In genomic region chr15:23385816-23386215, GRCm38 (mm10) we compare ENCODE assay signal across 26 mouse cellular contexts.
"Had no signal": no experiment of that assay in that cellular context is flagged by ENCODE, and none has a peak within 500 bp of the region (broad histone marks: within the 10 kb centered on the region; RNA-seq: fewer than 3 reads in every experiment).

No protein-coding gene starts in this region.

- DNase-seq: gastrocnemius, adult 2 months; gastrocnemius, postnatal 10 days; gastrocnemius, postnatal 25 days; heart, adult 18-20 months; heart, postnatal 10 days; heart, postnatal 4 days; kidney, adult 8-10 months; kidney, postnatal 25 days; kidney, postnatal 4 days; liver; liver, embryonic 13.5 days had no signal

- H3K9ac ChIP-seq: heart, embryonic 12.5 days; hindbrain, embryonic 13.5 days; hindbrain, embryonic 15.5 days; intestine, embryonic 15.5 days; limb, embryonic 12.5 days; liver, embryonic 13.5 days; liver, embryonic 15.5 days had no signal

- ATAC-seq: forebrain, embryonic 16.5 days; inflammation-experienced regulatory T-cells, adult 6 months; intestine, embryonic 15.5 days; intestine, postnatal 0 days had no signal

- H3K27me3 ChIP-seq: heart, embryonic 12.5 days; hindbrain, embryonic 13.5 days; hindbrain, embryonic 15.5 days; intestine, embryonic 15.5 days; limb, embryonic 12.5 days; liver, embryonic 13.5 days; liver, embryonic 15.5 days had no signal

- H3K36me3 ChIP-seq: heart, embryonic 10.5 days; heart, embryonic 12.5 days; hindbrain, embryonic 10.5 days; hindbrain, embryonic 13.5 days; hindbrain, embryonic 15.5 days; intestine, embryonic 15.5 days; limb, embryonic 10.5 days; limb, embryonic 12.5 days; liver, embryonic 13.5 days; liver, embryonic 15.5 days had no signal

- H3K27ac ChIP-seq: gastrocnemius, adult 2 months; heart, embryonic 10.5 days; hindbrain, embryonic 10.5 days; hindbrain, embryonic 13.5 days; hindbrain, embryonic 15.5 days; intestine, embryonic 15.5 days; layer of hippocampus, adult 2 months; left cerebral cortex, adult 2 months; limb, embryonic 10.5 days; limb, embryonic 12.5 days; liver, embryonic 13.5 days; liver, embryonic 15.5 days had no signal

- H3K9me3 ChIP-seq: heart, embryonic 10.5 days; heart, embryonic 12.5 days; hindbrain, embryonic 10.5 days; hindbrain, embryonic 13.5 days; hindbrain, embryonic 15.5 days; intestine, embryonic 15.5 days; limb, embryonic 10.5 days; limb, embryonic 12.5 days; liver, embryonic 15.5 days had no signal

- H3K4me2 ChIP-seq: heart, embryonic 12.5 days; hindbrain, embryonic 13.5 days; hindbrain, embryonic 15.5 days; intestine, embryonic 15.5 days; limb, embryonic 12.5 days; liver, embryonic 11.5 days; liver, embryonic 13.5 days; liver, embryonic 15.5 days had no signal

- H3K4me1 ChIP-seq: heart, embryonic 10.5 days; heart, embryonic 12.5 days; hindbrain, embryonic 10.5 days; hindbrain, embryonic 13.5 days; hindbrain, embryonic 15.5 days; intestine, embryonic 15.5 days; limb, embryonic 10.5 days; limb, embryonic 12.5 days; liver, embryonic 13.5 days; liver, embryonic 15.5 days had no signal

- H3K4me3 ChIP-seq: gastrocnemius, adult 2 months; heart, embryonic 10.5 days; heart, embryonic 12.5 days; hindbrain, embryonic 10.5 days; hindbrain, embryonic 13.5 days; hindbrain, embryonic 15.5 days; intestine, embryonic 15.5 days; layer of hippocampus, adult 2 months; left cerebral cortex, adult 2 months; limb, embryonic 10.5 days; limb, embryonic 12.5 days; liver, embryonic 13.5 days; liver, embryonic 15.5 days had no signal
